Mouse (Mus musculus): ENCODE data around the gene Ofd1. TPM values are rescaled to one million over a fixed set of nuclear protein-coding genes. Genes with fewer than 3 reads are reported as not detected.
A peak's percentile ranks its signal among the peaks of the same experiment; 100 is the strongest.

The Ofd1 gene
- 8.7 and 9.5 TPM in 2 replicates for polyA plus RNA-seq (2016; fragmentation: Nextera tagmentation; extraction: Ambion mirVana)

GRCm38 (mm10) chrX:166440616-166441063 lies at the start of gene Ofd1:
Gene Ofd1, minus strand, starts transcription at chrX:166440704.
- 14% methylated on average over 44 of the region's 44 CpGs for WGBS
- H3K36me3 ChIP-seq, result no peaks in the 10 kb centered on the region
- peaks cover 9% of the 10 kb centered on the region; the same call in 1 of the 2 replicates for H3K27me3 ChIP-seq (replicated peaks)
- no peaks in the 10 kb centered on the region for H3K4me1 ChIP-seq
- H3K9me3 ChIP-seq, result no peaks in the 10 kb centered on the region
- peak within 1 kb of the TSS; percentile 57 for H3K4me3 ChIP-seq
- H3K27ac ChIP-seq, result no peak within 1 kb of the TSS
- peak within 1 kb of the TSS; percentile 73 for H3K9ac ChIP-seq
- H3K4me2 ChIP-seq (replicated peaks), result peak within 1 kb of the TSS; percentile 59
- peak; percentile 99 for ATAC-seq (ENCODE audit: low FRiP score, low read depth)

- Histone ChIP-seq H3K4me3 (peak within 1 kb of the TSS; percentile 56), H3K36me3 (no peaks in the 10 kb centered on the region), H3K9me3 (no peaks in the 10 kb centered on the region), H3K27me3 (replicated peaks) (no peaks in the 10 kb centered on the region), H3K9ac (peak within 1 kb of the TSS; percentile 67), H3K4me1 (peaks cover 2% of the 10 kb centered on the region; the same call in 1 of the 2 replicates), H3K4me2 (replicated peaks) (peak within 1 kb of the TSS; percentile 63), H3K27ac (no peak within 1 kb of the TSS)
- 14% methylated on average over 41 of the region's 41 CpGs for WGBS
- peak; percentile 99 for ATAC-seq (ENCODE audit: low FRiP score, low read depth)
Observed at GRCm38 (mm10) chrX:166479365-166479983, 39.0 kb upstream of the Ofd1 start, which contains the start of gene Rab9. Gene Rab9, minus strand, starts transcription at chrX:166479867.

- H3K4me1 ChIP-seq, result peaks cover 2% of the 10 kb centered on the region; the same call in 1 of the 2 replicates
- 23% methylated on average over 28 of the region's 28 CpGs for WGBS
- no peaks in the 10 kb centered on the region for H3K27me3 ChIP-seq (replicated peaks)
- H3K4me2 ChIP-seq (replicated peaks), result peak overlapping the region; percentile 63
- peak overlapping the region; percentile 67 for H3K9ac ChIP-seq
- no peaks in the 10 kb centered on the region for H3K9me3 ChIP-seq
- no peak overlapping the region for H3K27ac ChIP-seq
- H3K36me3 ChIP-seq, result no peaks in the 10 kb centered on the region
- ATAC-seq (ENCODE audit: low FRiP score, low read depth), result peak; percentile 39
- H3K4me3 ChIP-seq, result peak overlapping the region; percentile 56
Observed at GRCm38 (mm10) chrX:166478631-166479364, 38.3 kb upstream of the Ofd1 start.

DNA sequence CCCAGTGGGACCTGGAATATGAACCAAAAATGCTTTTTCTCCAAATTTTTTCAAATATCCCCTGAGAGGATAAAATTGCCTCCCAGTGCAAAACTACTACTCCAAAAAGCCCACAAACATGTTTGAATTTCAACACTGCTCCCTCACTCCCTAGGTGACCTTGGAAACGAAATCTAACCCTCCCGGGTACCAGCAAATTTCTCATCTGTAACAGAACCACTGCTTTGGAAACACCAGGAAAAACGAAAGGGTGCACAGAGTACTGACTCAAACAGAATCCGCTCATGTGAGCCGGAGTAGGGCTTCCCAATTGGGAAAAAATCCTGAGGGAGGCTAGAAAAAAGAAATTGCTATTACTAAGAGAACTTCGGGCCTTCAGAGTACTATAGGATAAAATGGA lies 36.9 kb upstream of the Ofd1 start:
- WGBS, result 72% methylated on average over 6 of the region's 6 CpGs
- Histone ChIP-seq H3K27ac (no peak overlapping the region), H3K4me2 (replicated peaks) (peak overlapping the region; percentile 63), H3K9me3 (no peaks in the 10 kb centered on the region), H3K9ac (no peak overlapping the region), H3K4me1 (peaks cover 2% of the 10 kb centered on the region; the same call in 1 of the 2 replicates), H3K27me3 (replicated peaks) (no peaks in the 10 kb centered on the region), H3K36me3 (no peaks in the 10 kb centered on the region), H3K4me3 (no peak overlapping the region)
- no peak for ATAC-seq (ENCODE audit: low FRiP score, low read depth)

GRCm38 (mm10) chrX:166472612-166473011 lies 32.1 kb upstream of the Ofd1 start:
- Histone ChIP-seq H3K4me3 (no peak overlapping the region), H3K27me3 (replicated peaks) (no peaks in the 10 kb centered on the region), H3K4me2 (replicated peaks) (no peak overlapping the region), H3K4me1 (no peaks in the 10 kb centered on the region), H3K36me3 (no peaks in the 10 kb centered on the region), H3K27ac (no peak overlapping the region), H3K9me3 (no peaks in the 10 kb centered on the region), H3K9ac (no peak overlapping the region)
- no peak for ATAC-seq (ENCODE audit: low FRiP score, low read depth)
- 82% methylated on average over 6 of the region's 6 CpGs for WGBS

DNA sequence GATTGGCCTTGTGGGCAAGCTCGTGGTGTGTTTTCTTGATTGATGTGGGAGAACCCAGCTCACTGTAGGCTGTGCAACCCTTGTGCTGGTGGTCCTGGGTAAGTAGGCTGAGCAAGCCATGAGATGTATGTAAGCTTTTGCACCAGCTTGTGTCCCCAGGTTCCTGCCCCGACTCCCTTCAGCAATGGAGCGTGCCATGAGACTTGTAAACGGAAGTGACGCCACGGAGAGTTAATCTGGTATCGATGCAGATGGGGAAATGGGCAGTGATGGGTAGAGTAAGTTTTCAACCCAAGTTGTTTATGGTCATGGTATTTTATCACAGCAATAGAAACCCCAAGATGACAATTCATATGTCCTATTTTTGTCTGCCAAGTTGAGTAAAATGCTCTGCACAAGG lies 27.8 kb upstream of the Ofd1 start:
- Histone ChIP-seq H3K4me3 (no peak overlapping the region), H3K4me2 (replicated peaks) (no peak overlapping the region), H3K9ac (no peak overlapping the region), H3K27me3 (replicated peaks) (no peaks in the 10 kb centered on the region), H3K27ac (no peak overlapping the region), H3K9me3 (no peaks in the 10 kb centered on the region), H3K4me1 (no peaks in the 10 kb centered on the region), H3K36me3 (no peaks in the 10 kb centered on the region)
- ATAC-seq (ENCODE audit: low FRiP score, low read depth), result no peak
- 99% methylated on average over 7 of the region's 7 CpGs for WGBS

DNA sequence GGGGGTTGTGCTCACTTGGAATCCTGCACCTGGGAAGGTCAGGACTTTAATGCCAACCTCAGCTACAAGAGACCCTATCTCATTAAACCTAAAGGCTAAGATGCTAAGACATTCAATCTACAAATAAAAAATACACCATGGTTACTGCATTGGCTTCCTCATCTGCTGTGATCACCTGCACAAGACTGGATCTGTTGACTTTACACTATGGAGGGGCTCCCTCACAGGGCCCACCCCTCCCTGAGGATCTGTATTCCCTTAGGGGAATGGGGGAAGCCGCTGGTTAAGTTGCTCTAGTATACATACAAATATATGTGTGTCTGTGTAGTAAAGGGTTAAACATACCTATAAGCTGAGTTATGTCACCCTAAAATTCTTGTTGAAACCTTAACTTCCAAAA lies 15.0 kb upstream of the Ofd1 start:
- WGBS, result 88% methylated on average over 1 of the region's 1 CpGs
- Histone ChIP-seq H3K9ac (no peak overlapping the region), H3K4me1 (no peaks in the 10 kb centered on the region), H3K4me2 (replicated peaks) (no peak overlapping the region), H3K4me3 (no peak overlapping the region), H3K27me3 (replicated peaks) (no peaks in the 10 kb centered on the region), H3K36me3 (peaks cover 5% of the 10 kb centered on the region; the same call in 1 of the 2 replicates), H3K9me3 (no peaks in the 10 kb centered on the region), H3K27ac (no peak overlapping the region)
- ATAC-seq (ENCODE audit: low FRiP score, low read depth), result no peak

GRCm38 (mm10) chrX:166454331-166454730 lies 13.8 kb upstream of the Ofd1 start:
- no peak overlapping the region for H3K9ac ChIP-seq
- no peak for ATAC-seq (ENCODE audit: low FRiP score, low read depth)
- no peak overlapping the region for H3K27ac ChIP-seq
- H3K36me3 ChIP-seq, result peaks cover 5% of the 10 kb centered on the region; the same call in 1 of the 2 replicates
- H3K4me1 ChIP-seq, result no peaks in the 10 kb centered on the region
- WGBS, result 70% methylated on average over 3 of the region's 3 CpGs
- no peak overlapping the region for H3K4me3 ChIP-seq
- H3K27me3 ChIP-seq (replicated peaks), result no peaks in the 10 kb centered on the region
- H3K4me2 ChIP-seq (replicated peaks), result no peak overlapping the region
- H3K9me3 ChIP-seq, result no peaks in the 10 kb centered on the region

DNA sequence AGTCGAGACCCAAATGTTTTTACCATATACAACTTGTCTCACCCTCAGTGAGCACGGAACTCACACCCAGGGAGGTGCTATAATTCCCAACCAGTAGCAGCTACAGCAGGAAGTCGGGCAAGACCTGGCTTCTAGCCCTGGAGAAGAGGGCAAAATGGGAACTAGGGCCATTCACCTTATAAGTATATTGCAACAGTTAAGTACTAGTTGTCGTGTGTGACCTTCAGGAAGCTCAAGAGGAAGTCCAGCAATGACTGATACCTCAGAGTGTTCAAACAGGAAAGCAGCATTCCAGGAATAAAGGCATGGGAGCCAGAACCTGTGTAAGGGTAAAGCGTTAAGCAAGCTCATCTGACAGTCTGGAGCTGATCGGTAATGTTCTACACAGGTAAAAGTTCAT lies 13.0 kb upstream of the Ofd1 start:
- no peak overlapping the region for H3K9ac ChIP-seq
- ATAC-seq (ENCODE audit: low FRiP score, low read depth), result no peak
- no peak overlapping the region for H3K27ac ChIP-seq
- 84% methylated on average over 6 of the region's 6 CpGs for WGBS
- H3K36me3 ChIP-seq, result peaks cover 8% of the 10 kb centered on the region; the same call in 1 of the 2 replicates
- no peak overlapping the region for H3K4me2 ChIP-seq (replicated peaks)
- H3K4me1 ChIP-seq, result no peaks in the 10 kb centered on the region
- no peaks in the 10 kb centered on the region for H3K27me3 ChIP-seq (replicated peaks)
- H3K4me3 ChIP-seq, result no peak overlapping the region
- no peaks in the 10 kb centered on the region for H3K9me3 ChIP-seq

DNA sequence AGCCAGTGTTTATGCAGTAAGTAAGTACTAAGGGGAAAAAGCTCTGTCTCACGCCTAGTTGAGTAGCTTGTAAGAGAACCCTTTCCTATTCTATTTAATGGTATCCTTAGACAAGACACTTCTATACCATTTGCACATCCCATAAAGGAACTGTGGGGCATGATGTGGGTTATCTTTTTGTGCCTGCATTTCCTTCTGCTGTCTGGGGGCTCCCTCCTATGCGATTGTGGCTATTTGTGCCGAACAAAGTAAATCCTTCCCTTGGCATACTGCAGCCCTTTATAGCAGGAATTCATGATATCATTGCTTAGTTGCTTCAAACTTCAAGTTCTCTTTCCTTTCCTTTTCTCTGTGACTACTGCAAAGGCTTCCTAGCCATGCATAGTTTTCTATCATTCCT lies 4.0 kb upstream of the Ofd1 start:
- no peak for ATAC-seq (ENCODE audit: low FRiP score, low read depth)
- H3K27ac ChIP-seq, result no peak overlapping the region
- H3K4me2 ChIP-seq (replicated peaks), result no peak overlapping the region
- H3K9ac ChIP-seq, result no peak overlapping the region
- H3K9me3 ChIP-seq, result no peaks in the 10 kb centered on the region
- no peaks in the 10 kb centered on the region for H3K4me1 ChIP-seq
- WGBS, result 79% methylated on average over 3 of the region's 3 CpGs
- H3K27me3 ChIP-seq (replicated peaks), result peaks cover 9% of the 10 kb centered on the region; the same call in 1 of the 2 replicates
- H3K4me3 ChIP-seq, result no peak overlapping the region
- 0 out of 2 replicates have a peak, but pooled peaks cover 2% of the 10 kb centered on the region for H3K36me3 ChIP-seq

- 18% methylated on average over 34 of the region's 36 CpGs for WGBS
- Histone ChIP-seq H3K9ac (peak within 1 kb of the TSS; percentile 73), H3K36me3 (no peaks in the 10 kb centered on the region), H3K4me2 (replicated peaks) (peak within 1 kb of the TSS; percentile 59), H3K4me1 (no peaks in the 10 kb centered on the region), H3K4me3 (peak within 1 kb of the TSS; percentile 57), H3K9me3 (no peaks in the 10 kb centered on the region), H3K27ac (no peak within 1 kb of the TSS), H3K27me3 (replicated peaks) (peaks cover 9% of the 10 kb centered on the region; the same call in 1 of the 2 replicates)
- ATAC-seq (ENCODE audit: low FRiP score, low read depth), result peak; percentile 80
Observed at GRCm38 (mm10) chrX:166440036-166440615, 378 bp downstream of the Ofd1 start, which contains the start of gene Trappc2. Gene Trappc2, plus strand, starts transcription at chrX:166440574.

- no peak for ATAC-seq (ENCODE audit: low FRiP score, low read depth)
- H3K9me3 ChIP-seq, result no peaks in the 10 kb centered on the region
- no peak overlapping the region for H3K27ac ChIP-seq
- no peaks in the 10 kb centered on the region for H3K27me3 ChIP-seq (replicated peaks)
- H3K4me3 ChIP-seq, result no peak overlapping the region
- H3K36me3 ChIP-seq, result no peaks in the 10 kb centered on the region
- WGBS, result 77% methylated on average over 2 of the region's 2 CpGs
- no peak overlapping the region for H3K9ac ChIP-seq
- H3K4me1 ChIP-seq, result no peaks in the 10 kb centered on the region
- H3K4me2 ChIP-seq (replicated peaks), result no peak overlapping the region
Observed at GRCm38 (mm10) chrX:166434812-166435211, 5.7 kb downstream of the Ofd1 start.

All from neural tube, embryonic 12.5 days (tissue).